Mouse (Mus musculus) C2C12 (cell line): ENCODE results near the gene Pgrmc2.

ENCODE experiments used
- CEBPB ChIP-seq: IDR thresholded peaks from one replicate; pipeline ENCODE4 v1.6.1; 2011; ENCODE audit warnings: low read depth, mild to moderate bottlenecking, control low read depth, moderate library complexity
- CTCF ChIP-seq: IDR thresholded peaks from one replicate; pipeline ENCODE4 v1.5.1; 2011; ENCODE audit not compliant: control insufficient read depth, insufficient read depth, insufficient read length
- MAX ChIP-seq: IDR thresholded peaks from one replicate; pipeline ENCODE4 v1.6.1; 2011; ENCODE audit warnings: mild to moderate bottlenecking, control low read depth

GRCm38 (mm10) chr3:41080724-41081123, 2.1 kb downstream of the Pgrmc2 start:
- TF ChIP-seq CTCF (no peak), CEBPB (no peak), MAX (no peak)
